Mouse (Mus musculus): ENCODE measurements at regions not wholly inside any gene's neighbourhood (a gene's known extent, or its start where the extent isn't known, plus 50 kb on each side); places are given as distances from the start of the nearest gene placed in this dataset.

GRCm38 (mm10) chr10:17538944-17539533 lies 184.0 kb upstream of the Cited2 start:
- no peak overlapping the region for H3K27ac ChIP-seq (ENCODE audit: insufficient read depth, low read length)
- H3K4me1 ChIP-seq (ENCODE audit: control insufficient read depth, insufficient read depth, low read length): 0 out of 2 replicates have a peak, but pooled peaks cover 2% of the 10 kb centered on the region
- no peak overlapping the region for H3K4me3 ChIP-seq (ENCODE audit: insufficient read depth, low read length)
- no peak for TF ChIP-seq CTCF (IDR thresholded peaks at IDR 0.05; ENCODE audit: borderline replicate concordance, insufficient read depth, low read length)
- TF ChIP-seq POLR2A (IDR thresholded peaks at IDR 0.05; ENCODE audit: low read depth, low read length): no peak

GRCm38 (mm10) chr10:17540404-17541375 lies 182.3 kb upstream of the Cited2 start:
- Histone ChIP-seq H3K4me1 (ENCODE audit: control insufficient read depth, insufficient read depth, low read length) (0 out of 2 replicates have a peak, but pooled peaks cover 2% of the 10 kb centered on the region), H3K4me3 (ENCODE audit: insufficient read depth, low read length) (no peak overlapping the region), H3K27ac (ENCODE audit: insufficient read depth, low read length) (no peak overlapping the region)
- TF ChIP-seq CTCF (IDR thresholded peaks at IDR 0.05; ENCODE audit: borderline replicate concordance, insufficient read depth, low read length) (no peak), POLR2A (IDR thresholded peaks at IDR 0.05; ENCODE audit: low read depth, low read length) (no peak)

- TF ChIP-seq CTCF (IDR thresholded peaks at IDR 0.05; ENCODE audit: borderline replicate concordance, insufficient read depth, low read length) (no peak), POLR2A (IDR thresholded peaks at IDR 0.05; ENCODE audit: low read depth, low read length) (no peak)
- Histone ChIP-seq H3K4me1 (ENCODE audit: control insufficient read depth, insufficient read depth, low read length) (0 out of 2 replicates have a peak, but pooled peaks cover 2% of the 10 kb centered on the region), H3K27ac (ENCODE audit: insufficient read depth, low read length) (no peak overlapping the region), H3K4me3 (ENCODE audit: insufficient read depth, low read length) (no peak overlapping the region)
These were observed 180.7 kb upstream of the Cited2 start for GRCm38 (mm10) chr10:17542104-17542846.

- TF ChIP-seq CTCF (IDR thresholded peaks at IDR 0.05; ENCODE audit: borderline replicate concordance, insufficient read depth, low read length) (no peak), POLR2A (IDR thresholded peaks at IDR 0.05; ENCODE audit: low read depth, low read length) (no peak)
- no peak overlapping the region for H3K4me3 ChIP-seq (ENCODE audit: insufficient read depth, low read length)
These were observed 180.1 kb upstream of the Cited2 start for GRCm38 (mm10) chr10:17542847-17543421.

GRCm38 (mm10) chr10:17545291-17545690 lies 177.7 kb upstream of the Cited2 start:
- TF ChIP-seq CTCF (IDR thresholded peaks at IDR 0.05; ENCODE audit: borderline replicate concordance, insufficient read depth, low read length): no peak
- no peak for TF ChIP-seq POLR2A (IDR thresholded peaks at IDR 0.05; ENCODE audit: low read depth, low read length)
- H3K4me3 ChIP-seq (ENCODE audit: insufficient read depth, low read length): no peak overlapping the region
- H3K27ac ChIP-seq (ENCODE audit: insufficient read depth, low read length): no peak overlapping the region
- H3K4me1 ChIP-seq (ENCODE audit: control insufficient read depth, insufficient read depth, low read length): peaks cover 20% of the 10 kb centered on the region

More at GRCm38 (mm10) chr10:17542847-17543421, 180.1 kb upstream of the Cited2 start:
- Histone ChIP-seq H3K4me1 (ENCODE audit: control insufficient read depth, insufficient read depth, low read length) (peaks cover 5% of the 10 kb centered on the region), H3K27ac (ENCODE audit: insufficient read depth, low read length) (no peak overlapping the region)

- H3K4me1 ChIP-seq (ENCODE audit: control insufficient read depth, insufficient read depth, low read length): peaks cover 18% of the 10 kb centered on the region
- H3K4me3 ChIP-seq (ENCODE audit: insufficient read depth, low read length): no peak overlapping the region
- H3K27ac ChIP-seq (ENCODE audit: insufficient read depth, low read length): no peak overlapping the region
- no peak for TF ChIP-seq POLR2A (IDR thresholded peaks at IDR 0.05; ENCODE audit: low read depth, low read length)
- no peak for TF ChIP-seq CTCF (IDR thresholded peaks at IDR 0.05; ENCODE audit: borderline replicate concordance, insufficient read depth, low read length)
These were observed 175.0 kb upstream of the Cited2 start for GRCm38 (mm10) chr10:17547986-17548385.

- Histone ChIP-seq H3K27ac (ENCODE audit: insufficient read depth, low read length) (peak overlapping the region; percentile 70), H3K4me3 (ENCODE audit: insufficient read depth, low read length) (no peak overlapping the region), H3K4me1 (ENCODE audit: control insufficient read depth, insufficient read depth, low read length) (peaks cover 18% of the 10 kb centered on the region)
- no peak for TF ChIP-seq POLR2A (IDR thresholded peaks at IDR 0.05; ENCODE audit: low read depth, low read length)
- no peak for TF ChIP-seq CTCF (IDR thresholded peaks at IDR 0.05; ENCODE audit: borderline replicate concordance, insufficient read depth, low read length)
These were observed 174.1 kb upstream of the Cited2 start for GRCm38 (mm10) chr10:17548629-17549580.
